Mouse (Mus musculus) embryonic stem cell, embryonic (primary cell): Measurements from ENCODE around the gene Dnajc6.

ENCODE experiments used
- CTCF ChIA-PET, 4 experiments: fragments of 300-600 bp in 2 of 4; fragments of 350-600 bp in 2 of 4; sonication (Branson Sonifier 250); formaldehyde crosslinking; loops; one replicate each; lab custom pipeline; 2022; ENCODE audit warnings: inconsistent platforms in 2 of 4; lab: Charles Lee
- POLR2A ChIA-PET, 4 experiments: fragments of 300-600 bp in 2 of 4; fragments of 350-600 bp in 2 of 4; sonication (Branson Sonifier 250); formaldehyde crosslinking; loops; one replicate each; lab custom pipeline; 2022; ENCODE audit warnings: antibody characterized with exemption in 4 of 4, inconsistent platforms in 1 of 4; lab: Charles Lee

Dnajc6 gene

DNA sequence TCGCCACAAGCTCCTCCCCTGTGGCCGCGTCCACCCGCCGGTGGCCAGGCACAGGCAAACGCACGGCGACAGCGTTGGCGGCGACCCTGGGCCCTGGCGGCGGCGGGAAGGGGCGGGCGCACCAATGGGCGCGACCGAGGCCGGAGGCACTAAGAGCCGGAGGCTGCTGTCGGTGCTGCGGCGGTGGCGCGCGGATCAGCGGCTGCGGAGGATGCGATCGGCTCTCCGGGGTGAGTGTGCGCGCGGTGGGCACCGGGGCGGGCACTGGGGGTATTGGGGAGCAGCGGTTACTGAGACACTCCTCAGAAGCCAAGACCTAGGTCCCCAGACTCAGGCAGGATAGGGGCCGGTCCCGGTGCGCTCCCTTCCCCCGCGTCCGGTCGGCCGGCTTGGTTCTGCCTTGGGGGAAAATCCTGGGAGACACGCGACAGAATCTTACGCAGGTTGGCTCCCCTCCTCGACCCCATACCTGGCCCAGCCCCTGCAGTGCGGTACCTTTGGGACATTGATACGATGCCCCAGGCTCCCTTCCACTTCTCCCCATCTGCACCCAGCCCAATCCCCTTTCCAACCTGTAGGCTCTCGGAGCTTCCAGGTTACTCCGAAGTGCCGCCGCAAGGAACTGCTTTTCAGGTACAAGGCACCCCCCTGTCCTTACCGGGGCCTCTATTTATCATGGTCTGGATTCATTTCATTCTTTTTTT is at the start of gene Dnajc6:
Gene Dnajc6, plus strand, starts transcription at position 115 of the 704 bp plus-strand sequence.
- POLR2A ChIA-PET: interaction anchor here (0.5 to 7.5 kb wide), 23 partner anchors 11 to 1382 kb away, joined by 3 to 55 read pairs (median 4); partner anchors contain the start of genes Leprot (in 3 of the 4) and Jak1 (in 1 of the 4)

DNA sequence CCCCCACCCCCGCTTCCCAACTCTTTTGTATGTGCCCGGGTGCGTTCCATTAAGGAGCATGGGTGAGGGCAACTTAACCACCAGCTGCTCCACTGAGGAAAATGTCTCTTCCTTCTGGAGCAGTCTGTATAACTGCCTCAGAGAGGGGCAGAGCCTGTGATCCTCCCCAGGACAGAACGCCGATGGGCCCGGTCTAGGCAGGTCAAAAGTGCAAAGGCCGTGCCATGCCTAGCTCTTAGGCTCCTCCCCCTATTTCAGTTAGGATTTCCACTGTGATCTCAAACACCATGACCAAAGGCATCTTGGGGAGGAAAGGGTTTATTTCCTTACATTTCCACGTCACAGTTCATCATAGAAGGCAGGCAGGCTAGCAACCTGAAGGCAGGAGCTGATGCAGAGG is 47.7 kb upstream of the Dnajc6 start:
- ChIA-PET CTCF (interaction anchor here in 1 of 4 experiments (1.2 kb wide), 1 partner anchor 9 kb away, joined by 3 read pairs; no protein-coding TSS in a partner anchor), POLR2A (interaction anchor here in 3 of 4 experiments (0.7 to 2.3 kb wide), 11 partner anchors 9 to 198 kb away, joined by 3 to 15 read pairs (median 5); partner anchors contain the start of genes Ak4 (in 1 of the 3) and Leprot (in 1 of the 3))

More for the DNA sequence above, at the start of gene Dnajc6:
- CTCF ChIA-PET: interaction anchor here in 3 of 4 experiments (0.5 to 1.2 kb wide), 5 partner anchors 10 to 161 kb away, joined by 3 to 6 read pairs (median 3); no protein-coding TSS in a partner anchor

DNA sequence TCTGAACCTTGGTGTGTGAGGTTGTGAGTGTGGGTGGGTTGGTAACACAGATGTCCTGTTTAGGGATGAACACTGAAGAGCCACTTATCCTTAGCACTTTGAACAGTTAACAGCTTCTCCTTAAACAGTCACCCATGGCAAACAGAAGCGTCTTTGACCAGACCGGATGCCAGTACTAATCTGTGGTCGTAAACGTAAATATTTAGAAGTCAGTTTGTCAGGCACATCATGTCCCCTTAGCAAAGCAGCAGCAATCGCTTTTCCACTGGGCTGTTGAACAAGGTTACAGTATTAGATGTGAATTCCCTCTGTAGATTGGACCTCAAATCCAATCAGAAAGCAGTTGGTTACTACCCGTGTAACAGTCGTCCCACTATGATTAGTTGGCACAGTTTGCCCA is 47.1 kb upstream of the Dnajc6 start:
- CTCF ChIA-PET: interaction anchor here in 1 of 4 experiments (1.2 kb wide), 1 partner anchor 9 kb away, joined by 3 read pairs; no protein-coding TSS in a partner anchor

DNA sequence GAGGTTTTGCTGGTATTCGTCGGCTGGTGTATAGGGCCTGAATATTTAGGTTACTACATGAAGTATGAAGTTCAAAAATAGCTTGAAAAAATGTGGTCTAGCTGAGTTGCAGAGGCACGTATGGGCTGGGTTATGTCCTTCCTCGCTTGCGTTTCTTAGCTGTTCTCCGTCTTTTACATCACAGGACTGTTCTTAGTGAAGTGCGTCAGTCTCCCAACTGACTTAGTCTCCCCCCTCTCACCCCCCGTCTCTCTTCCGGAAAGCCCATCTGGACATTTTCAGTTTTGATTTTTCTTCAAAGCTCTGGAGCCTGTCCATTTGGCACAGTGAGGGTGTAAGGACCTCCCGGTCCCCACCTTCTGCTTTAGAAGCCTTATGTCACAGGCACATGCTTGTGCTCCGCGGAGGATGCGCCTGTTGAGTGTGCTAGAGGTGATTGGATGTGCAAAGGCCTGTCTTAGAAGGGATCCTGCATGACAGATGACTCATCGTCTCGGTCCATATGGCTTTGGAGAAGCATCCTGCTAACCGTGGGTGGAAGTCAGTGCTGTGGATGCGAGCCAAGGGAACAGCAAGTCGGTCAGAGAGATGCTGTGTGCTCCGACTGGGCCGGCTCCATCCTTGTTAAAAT is 46.2 kb upstream of the Dnajc6 start:
- CTCF ChIA-PET: interaction anchor here in 2 of 4 experiments (0.5 to 0.7 kb wide), 2 partner anchors 8 to 187 kb away, joined by 3 to 4 read pairs; no protein-coding TSS in a partner anchor
- POLR2A ChIA-PET: interaction anchor here in 3 of 4 experiments (0.5 to 2.1 kb wide), 8 partner anchors 12 to 100 kb away, joined by 3 to 16 read pairs (median 4); no protein-coding TSS in a partner anchor

More for the DNA sequence above, 47.1 kb upstream of the Dnajc6 start:
- POLR2A ChIA-PET: interaction anchor here in 3 of 4 experiments (0.7 to 1.7 kb wide), 8 partner anchors 8 to 198 kb away, joined by 3 to 15 read pairs (median 4); partner anchors contain the start of genes Ak4 (in 1 of the 3) and Leprot (in 1 of the 3)

DNA sequence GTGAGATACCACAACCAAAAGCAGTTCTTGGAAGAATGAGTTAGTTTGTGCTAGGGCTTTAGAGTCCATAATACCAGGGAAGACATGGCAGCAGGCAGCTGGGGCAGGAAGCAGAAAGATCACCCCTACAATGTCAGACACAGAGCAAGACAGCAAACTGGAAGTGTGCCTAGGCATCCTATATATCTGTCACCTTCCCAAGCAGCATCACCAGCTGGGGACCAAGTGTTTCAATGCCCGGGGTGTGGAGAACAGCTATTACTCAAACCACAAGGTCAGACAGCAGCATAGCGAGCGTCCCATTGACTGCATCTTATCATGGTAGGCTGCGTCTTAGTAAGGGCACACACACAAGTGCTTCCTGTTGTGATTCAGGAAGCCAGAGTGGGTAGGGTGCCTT is 45.4 kb upstream of the Dnajc6 start:
- ChIA-PET CTCF (interaction anchor here in 1 of 4 experiments (0.7 kb wide), 1 partner anchor 84 kb away, joined by 3 read pairs; no protein-coding TSS in a partner anchor), POLR2A (interaction anchor here in 3 of 4 experiments (0.5 to 2.1 kb wide), 9 partner anchors 13 to 196 kb away, joined by 3 to 16 read pairs (median 4); partner anchors contain the start of gene Leprot (in 1 of the 3))

DNA sequence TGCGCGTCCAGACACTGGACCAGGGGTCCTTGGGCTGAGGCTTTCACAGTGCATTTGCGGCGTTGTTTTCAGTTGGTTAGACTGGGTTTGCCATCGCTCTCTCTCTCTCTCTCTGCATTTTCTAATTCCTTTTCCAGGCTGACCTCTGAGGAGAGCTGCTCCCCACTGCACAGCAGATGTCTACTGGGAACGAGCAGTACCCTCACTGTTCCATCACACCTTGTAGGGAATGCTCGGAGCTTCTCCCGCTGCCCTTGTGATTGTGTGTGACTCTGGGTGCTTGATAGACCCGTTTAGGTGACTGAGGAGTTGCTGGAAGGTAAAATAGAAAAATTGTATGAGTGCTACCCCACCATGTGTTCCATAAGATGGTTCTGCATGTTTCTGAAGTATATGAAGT is 43.6 kb upstream of the Dnajc6 start:
- POLR2A ChIA-PET: interaction anchor here (0.7 to 1.6 kb wide), 6 partner anchors 10 to 194 kb away, joined by 3 to 5 read pairs (median 4); partner anchors contain the start of gene Leprot (in 1 of the 4)
- CTCF ChIA-PET: interaction anchor here in 2 of 4 experiments (0.6 to 0.7 kb wide), 5 partner anchors 85 to 1344 kb away, joined by 3 to 4 read pairs (median 3); no protein-coding TSS in a partner anchor

DNA sequence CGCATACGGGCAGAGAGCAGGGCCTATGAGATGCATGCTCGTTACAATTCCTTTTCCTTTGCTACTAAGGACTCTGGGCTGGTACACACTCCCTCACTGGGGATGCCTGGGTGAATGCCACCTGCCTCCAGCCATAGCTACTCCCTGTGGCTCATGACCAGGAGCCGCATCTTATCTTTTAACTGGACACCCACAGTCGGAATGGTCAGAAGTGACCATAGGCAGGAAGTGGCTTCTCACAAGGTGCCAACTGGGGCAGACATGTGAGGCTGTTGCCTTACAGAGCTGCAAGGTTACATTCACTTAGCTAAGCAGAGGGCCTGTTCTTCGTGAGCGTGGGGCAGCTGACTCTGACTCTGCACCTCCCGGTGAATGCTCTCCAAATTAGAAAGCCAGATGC is 39.3 kb upstream of the Dnajc6 start:
- POLR2A ChIA-PET: interaction anchor here (0.6 to 2.0 kb wide), 6 partner anchors 9 to 102 kb away, joined by 3 to 9 read pairs (median 6); no protein-coding TSS in a partner anchor
- CTCF ChIA-PET: interaction anchor here (0.5 to 2.3 kb wide), 9 partner anchors 10 to 1475 kb away, joined by 3 to 12 read pairs (median 5); no protein-coding TSS in a partner anchor

DNA sequence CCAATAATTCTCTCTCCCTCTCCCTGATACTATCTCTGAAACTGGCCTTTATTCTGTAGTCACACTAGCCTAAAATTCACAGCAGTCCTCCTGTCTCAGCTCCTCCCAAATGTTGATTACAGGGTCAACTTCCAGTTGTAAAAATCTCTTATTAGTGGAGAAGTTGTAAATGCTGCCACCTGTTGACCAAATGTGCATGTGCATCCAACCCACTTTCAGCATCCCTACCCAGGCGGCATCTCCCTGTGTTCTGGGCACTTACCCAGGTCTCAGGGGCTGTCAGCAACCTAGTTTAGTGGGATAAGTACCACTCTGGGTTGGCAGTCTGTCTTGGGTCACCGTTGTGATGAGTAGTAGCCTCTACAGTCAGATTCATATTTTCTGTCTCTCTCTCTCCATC is 38.1 kb upstream of the Dnajc6 start:
- CTCF ChIA-PET: interaction anchor here (0.5 to 2.3 kb wide), 16 partner anchors 8 to 383 kb away, joined by 3 to 12 read pairs (median 4); no protein-coding TSS in a partner anchor
- POLR2A ChIA-PET: interaction anchor here (0.5 to 2.0 kb wide), 6 partner anchors 10 to 103 kb away, joined by 3 to 9 read pairs (median 4); no protein-coding TSS in a partner anchor

DNA sequence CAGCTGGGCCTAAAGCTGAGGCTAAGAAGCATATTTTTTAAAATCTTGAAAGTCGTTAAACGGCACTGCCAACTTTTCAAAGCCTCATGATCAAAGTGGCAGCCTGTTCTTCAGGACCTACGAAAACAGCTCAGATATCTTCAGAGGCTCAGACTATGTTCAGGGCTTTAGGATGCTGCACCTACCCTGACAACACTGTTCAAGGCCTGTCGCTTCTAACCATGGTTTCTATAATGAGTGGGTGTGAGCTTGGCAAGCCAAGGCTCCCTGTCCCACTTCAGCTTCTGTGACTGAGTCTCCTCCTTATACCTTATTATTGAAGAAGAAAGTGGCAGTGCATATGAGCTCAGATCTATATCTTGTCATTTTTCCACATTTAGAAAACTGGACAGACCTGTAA is 37.1 kb upstream of the Dnajc6 start:
- ChIA-PET CTCF (interaction anchor here in 1 of 4 experiments (0.7 kb wide), 1 partner anchor 66 kb away, joined by 3 read pairs; no protein-coding TSS in a partner anchor), POLR2A (interaction anchor here in 1 of 4 experiments (1.3 kb wide), 1 partner anchor 57 kb away, joined by 3 read pairs; no protein-coding TSS in a partner anchor)

DNA sequence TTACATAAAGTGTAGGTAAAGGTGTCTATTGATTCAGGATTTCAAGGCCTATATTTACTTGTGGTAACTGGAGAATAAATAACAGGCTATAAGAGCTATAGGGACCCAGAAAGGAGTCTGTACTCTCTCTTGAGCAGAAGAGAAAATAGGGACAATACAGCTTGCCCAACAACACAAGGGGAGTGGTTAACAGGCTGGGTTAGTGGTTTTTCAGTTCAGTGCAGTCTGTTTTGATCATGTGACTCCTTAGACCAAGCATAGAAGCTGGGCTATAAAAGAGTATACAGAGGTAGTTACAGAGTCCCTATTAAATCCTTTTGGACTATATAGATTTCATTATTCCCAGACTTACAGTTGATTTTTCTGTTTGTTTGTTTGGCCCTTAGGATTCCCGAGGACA is 36.3 kb upstream of the Dnajc6 start:
- ChIA-PET CTCF (no interaction called here), POLR2A (no interaction called here)

DNA sequence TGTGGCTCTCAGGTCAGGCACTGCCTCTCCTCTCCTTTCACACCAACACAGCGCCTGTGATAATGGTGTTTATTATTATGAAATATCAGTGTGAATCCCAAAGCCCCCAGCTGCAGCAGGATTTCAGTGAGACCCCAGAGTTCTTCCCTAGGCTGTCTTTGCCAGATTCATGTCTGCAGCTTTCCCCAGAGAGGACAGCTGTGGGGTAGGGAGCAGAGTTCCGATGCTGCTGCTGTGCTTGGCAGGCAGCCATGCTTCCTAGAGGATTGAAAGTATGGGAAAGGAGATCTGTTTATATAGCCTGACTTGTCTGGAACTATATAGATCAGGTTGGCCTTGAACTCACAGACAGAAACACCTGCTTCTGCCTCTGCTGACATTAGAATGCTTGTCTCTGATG is 34.4 kb upstream of the Dnajc6 start:
- CTCF ChIA-PET: interaction anchor here in 1 of 4 experiments (1.0 kb wide), 1 partner anchor 8 kb away, joined by 3 read pairs; no protein-coding TSS in a partner anchor

DNA sequence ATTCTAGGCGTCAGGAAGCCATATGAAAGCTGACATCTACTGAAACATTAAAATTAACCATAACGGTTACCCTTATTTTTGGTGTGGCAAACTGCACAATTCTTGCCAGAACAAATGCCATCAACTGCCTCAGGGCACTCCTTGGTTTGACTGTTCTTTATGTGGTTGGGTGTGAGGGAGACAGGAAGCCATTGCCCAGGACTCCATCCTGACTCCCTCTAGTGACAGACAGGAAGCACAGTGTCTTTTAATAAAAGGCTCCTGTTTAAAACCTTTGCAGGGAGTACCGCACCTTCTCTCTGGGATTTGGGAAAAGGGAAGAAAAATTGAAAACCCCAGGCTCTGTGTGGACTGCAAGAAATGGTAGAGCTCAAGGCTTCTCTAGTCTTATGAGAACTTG is 30.2 kb upstream of the Dnajc6 start:
- CTCF ChIA-PET: interaction anchor here in 2 of 4 experiments (1.3 to 2.6 kb wide), 2 partner anchors 8 to 9 kb away, joined by 4 to 12 read pairs; no protein-coding TSS in a partner anchor
- POLR2A ChIA-PET: interaction anchor here in 1 of 4 experiments (0.5 to 1.5 kb wide), 3 partner anchors 10 to 191 kb away, joined by 4 to 6 read pairs (median 6); no protein-coding TSS in a partner anchor

More for the DNA sequence above, 34.4 kb upstream of the Dnajc6 start:
- POLR2A ChIA-PET: interaction anchor here in 1 of 4 experiments (0.6 kb wide), 1 partner anchor 13 kb away, joined by 3 read pairs; no protein-coding TSS in a partner anchor

DNA sequence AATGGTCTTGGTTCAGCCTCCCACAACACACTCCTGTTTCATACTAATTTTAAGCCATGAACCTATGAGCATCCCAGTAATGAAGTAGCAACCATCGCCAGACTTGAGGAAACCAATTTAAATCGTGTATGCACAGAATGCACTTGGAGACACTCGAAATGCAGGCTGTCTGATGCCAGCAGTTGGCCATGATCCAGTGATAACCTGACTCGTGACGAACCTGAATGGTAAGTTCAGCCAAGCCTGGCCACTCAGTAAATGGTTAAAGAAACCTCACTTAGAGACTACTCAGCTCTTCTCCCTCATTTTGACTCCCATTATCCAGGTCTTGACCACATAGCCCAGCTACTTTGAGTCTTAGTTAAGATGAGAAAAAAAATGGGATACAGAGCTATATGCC is 27.2 kb upstream of the Dnajc6 start:
- POLR2A ChIA-PET: interaction anchor here in 2 of 4 experiments (0.6 to 1.6 kb wide), 2 partner anchors 28 to 115 kb away, joined by 3 read pairs; partner anchors contain the start of gene Dnajc6 (in 1 of the 2)
- CTCF ChIA-PET: interaction anchor here in 2 of 4 experiments (1.7 to 2.8 kb wide), 2 partner anchors 11 to 12 kb away, joined by 5 to 8 read pairs; no protein-coding TSS in a partner anchor

DNA sequence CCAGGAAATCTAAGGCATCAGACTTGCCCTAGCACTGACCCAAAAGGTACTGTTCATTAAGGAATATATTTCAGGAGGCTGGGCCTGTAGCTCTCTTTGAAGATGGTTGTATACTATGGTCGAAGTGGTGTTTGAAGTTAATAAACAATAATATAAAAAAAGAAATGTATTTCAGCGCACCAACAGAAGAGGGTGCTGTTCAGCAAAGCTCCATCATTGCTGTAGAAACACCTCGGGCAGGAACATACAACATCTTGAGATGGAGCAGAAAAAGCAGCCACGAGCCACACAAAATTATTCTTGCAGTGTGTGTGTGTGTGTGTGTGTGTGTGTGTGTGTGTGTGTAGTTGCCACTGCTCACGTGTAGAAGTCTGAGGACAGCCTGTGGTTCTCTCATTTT is 25.9 kb upstream of the Dnajc6 start:
- POLR2A ChIA-PET: interaction anchor here in 2 of 4 experiments (0.7 to 1.3 kb wide), 4 partner anchors 33 to 131 kb away, joined by 3 to 5 read pairs (median 3); no protein-coding TSS in a partner anchor
- CTCF ChIA-PET: interaction anchor here in 3 of 4 experiments (0.6 to 2.8 kb wide), 9 partner anchors 9 to 121 kb away, joined by 3 to 8 read pairs (median 3); no protein-coding TSS in a partner anchor

DNA sequence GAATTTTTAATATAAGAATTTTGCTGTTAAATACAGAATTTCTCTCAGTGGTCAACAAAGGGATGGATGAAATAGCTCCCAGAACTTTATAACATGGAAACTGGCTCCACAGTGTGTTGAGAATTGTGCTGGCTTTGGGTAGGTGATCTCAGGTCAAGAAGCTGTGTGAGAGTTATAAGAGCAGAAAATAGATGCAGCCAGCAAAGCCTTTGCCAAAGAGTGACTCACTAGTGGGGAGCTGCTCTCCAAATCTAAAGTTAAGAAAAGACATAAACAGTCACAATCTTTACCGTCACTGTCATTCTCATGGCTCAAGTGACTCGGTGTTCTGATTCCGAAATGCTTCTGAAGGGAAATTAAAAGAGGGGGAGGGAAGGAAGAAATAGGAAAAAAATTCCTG is 23.7 kb upstream of the Dnajc6 start:
- ChIA-PET CTCF (interaction anchor here in 1 of 4 experiments (1.1 kb wide), 1 partner anchor 18 kb away, joined by 3 read pairs; no protein-coding TSS in a partner anchor), POLR2A (interaction anchor here in 1 of 4 experiments (1.5 kb wide), 1 partner anchor 36 kb away, joined by 3 read pairs; no protein-coding TSS in a partner anchor)

DNA sequence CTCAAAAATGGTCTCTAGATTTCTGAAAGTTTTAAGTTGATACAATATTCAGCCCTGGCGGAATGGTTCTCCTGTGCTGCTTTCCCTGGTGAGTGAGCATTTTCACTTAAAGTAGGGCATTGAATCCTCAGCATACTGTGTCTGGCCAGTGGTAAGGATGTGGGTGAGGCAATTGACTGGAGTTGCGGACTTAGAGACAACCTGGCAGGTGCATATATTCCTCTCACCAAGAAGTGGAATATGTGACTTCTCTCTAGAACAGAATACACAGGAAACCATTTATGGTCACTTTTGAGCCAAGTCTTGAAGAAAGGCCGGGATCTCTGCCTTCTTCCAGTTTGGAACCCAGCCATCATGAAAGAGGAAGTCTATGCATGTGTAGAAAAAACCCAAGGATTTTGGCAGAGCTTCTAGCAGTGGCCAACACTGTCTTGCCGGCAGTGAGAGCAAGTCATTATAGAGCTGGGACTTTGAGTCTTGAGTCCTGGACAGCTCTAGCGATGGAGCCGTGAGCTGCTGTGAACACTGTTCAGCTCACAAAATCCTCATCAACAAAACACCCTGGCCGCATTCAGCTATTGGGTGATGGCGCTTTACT is 6.0 kb upstream of the Dnajc6 start:
- ChIA-PET CTCF (interaction anchor here in 2 of 4 experiments (0.6 to 0.7 kb wide), 2 partner anchors 18 to 69 kb away, joined by 3 read pairs; no protein-coding TSS in a partner anchor), POLR2A (interaction anchor here in 1 of 4 experiments (1.0 kb wide), 1 partner anchor 9 kb away, joined by 3 read pairs; no protein-coding TSS in a partner anchor)
